Mouse (Mus musculus) embryonic stem cell, embryonic (primary cell): Measurements from ENCODE around the gene Emid1.

ENCODE experiments used
- CTCF ChIA-PET, 4 experiments: fragments of 300-600 bp in 2 of 4; fragments of 350-600 bp in 2 of 4; sonication (Branson Sonifier 250); formaldehyde crosslinking; loops; one replicate each; lab custom pipeline; 2022; ENCODE audit warnings: inconsistent platforms in 2 of 4; lab: Charles Lee
- POLR2A ChIA-PET, 4 experiments: fragments of 300-600 bp in 2 of 4; fragments of 350-600 bp in 2 of 4; sonication (Branson Sonifier 250); formaldehyde crosslinking; loops; one replicate each; lab custom pipeline; 2022; ENCODE audit warnings: antibody characterized with exemption in 4 of 4, inconsistent platforms in 1 of 4; lab: Charles Lee

Emid1 gene

DNA sequence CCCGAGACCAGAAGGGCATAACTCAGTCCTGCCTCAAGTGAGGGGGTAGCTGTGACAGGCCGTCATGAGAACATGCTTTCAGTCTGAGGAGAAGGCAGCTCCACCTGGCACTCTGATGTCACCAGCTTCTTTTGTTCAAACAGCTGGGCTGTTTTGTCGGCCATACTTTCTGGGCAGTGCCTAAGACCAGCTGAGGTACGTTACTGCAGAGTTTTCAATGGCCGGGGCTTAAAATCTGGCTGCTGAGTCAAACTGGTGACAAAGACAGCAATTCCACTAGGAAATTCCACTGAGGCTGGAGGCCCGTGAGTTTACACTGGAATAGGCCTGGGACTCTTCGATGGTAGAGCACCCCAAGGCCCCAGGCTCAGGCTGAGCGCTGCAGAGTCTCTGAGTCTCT is 24.6 kb upstream of the Emid1 start:
- POLR2A ChIA-PET: interaction anchor here in 1 of 4 experiments (1.3 to 1.6 kb wide), 2 partner anchors 10 to 77 kb away, joined by 4 read pairs; no protein-coding TSS in a partner anchor
- CTCF ChIA-PET: interaction anchor here in 2 of 4 experiments (1.3 to 1.4 kb wide), 2 partner anchors 16 to 62 kb away, joined by 3 to 4 read pairs; no protein-coding TSS in a partner anchor

DNA sequence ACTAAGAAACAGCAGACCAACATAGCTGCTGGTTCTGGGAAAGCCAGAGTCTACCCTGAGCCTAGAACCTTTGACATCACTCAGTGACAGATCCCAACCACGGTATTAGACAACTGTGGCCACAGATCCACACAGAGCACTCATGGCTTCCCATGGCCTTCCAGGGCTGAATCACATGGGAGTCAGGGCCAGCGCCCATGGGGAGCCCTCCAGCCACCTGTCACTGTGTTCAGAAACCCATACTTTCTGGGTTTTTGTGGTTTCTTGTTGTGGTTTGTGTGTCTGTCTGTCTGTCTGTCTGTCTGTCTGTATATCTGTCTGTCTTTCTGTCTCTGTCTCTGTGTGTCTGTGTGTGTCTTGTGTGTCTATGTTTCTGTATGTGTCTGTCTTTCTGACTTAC is 23.8 kb upstream of the Emid1 start:
- ChIA-PET CTCF (no interaction called here), POLR2A (interaction anchor here in 2 of 4 experiments (0.5 to 1.3 kb wide), 2 partner anchors 10 to 28 kb away, joined by 3 read pairs; no protein-coding TSS in a partner anchor)

DNA sequence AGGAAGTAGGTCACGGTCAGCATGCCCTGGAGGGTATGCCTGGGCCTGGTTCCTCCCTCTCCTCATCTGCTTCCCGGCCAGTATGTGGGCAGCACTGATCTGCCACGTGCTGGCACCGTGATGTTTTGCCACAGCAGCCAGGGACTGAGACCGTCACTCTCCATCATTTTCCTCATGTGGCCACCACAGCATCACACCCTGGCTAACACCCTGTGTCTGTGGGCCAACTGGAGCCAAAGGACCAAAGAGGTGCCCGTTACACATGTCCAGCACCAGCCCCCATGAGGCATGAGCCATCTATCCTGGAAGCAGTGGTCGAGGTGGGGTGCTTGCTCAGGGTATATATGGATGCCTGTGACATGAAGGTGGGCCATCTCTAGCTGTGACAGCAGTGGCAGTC is 23.1 kb upstream of the Emid1 start:
- ChIA-PET POLR2A (interaction anchor here in 1 of 4 experiments (1.1 to 1.3 kb wide), 2 partner anchors 9 to 76 kb away, joined by 3 read pairs; partner anchors contain the start of genes Ewsr1 and Rhbdd3), CTCF (interaction anchor here in 1 of 4 experiments (1.1 kb wide), 1 partner anchor 15 kb away, joined by 3 read pairs; no protein-coding TSS in a partner anchor)

DNA sequence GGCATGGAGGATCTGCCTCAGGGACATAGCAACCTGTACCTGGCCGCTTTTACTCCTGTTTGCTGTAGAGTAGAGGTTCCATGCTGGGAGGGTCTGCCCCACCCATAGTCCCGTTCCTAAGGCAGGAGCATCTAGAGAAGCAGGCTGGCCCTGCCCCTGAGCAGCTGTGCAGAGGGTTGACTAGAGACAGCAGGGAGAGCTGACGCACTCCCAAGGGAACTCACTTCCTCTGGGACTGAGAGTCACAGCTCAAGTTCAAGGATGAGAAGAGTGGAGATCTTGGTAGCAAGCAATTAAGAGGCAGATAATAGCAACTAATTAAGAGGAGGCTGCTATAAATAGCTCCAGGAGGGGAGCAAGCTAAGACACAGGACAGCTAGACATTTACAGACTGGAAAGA is 20.8 kb upstream of the Emid1 start:
- POLR2A ChIA-PET: interaction anchor here in 3 of 4 experiments (0.6 to 1.7 kb wide), 7 partner anchors 9 to 1282 kb away, joined by 3 to 6 read pairs (median 3); partner anchors contain the start of gene Ewsr1 (in 1 of the 3)
- CTCF ChIA-PET: interaction anchor here (0.6 to 3.1 kb wide), 15 partner anchors 9 to 329 kb away, joined by 3 to 24 read pairs (median 5); partner anchors contain the start of gene Emid1 (in 1 of the 4)

DNA sequence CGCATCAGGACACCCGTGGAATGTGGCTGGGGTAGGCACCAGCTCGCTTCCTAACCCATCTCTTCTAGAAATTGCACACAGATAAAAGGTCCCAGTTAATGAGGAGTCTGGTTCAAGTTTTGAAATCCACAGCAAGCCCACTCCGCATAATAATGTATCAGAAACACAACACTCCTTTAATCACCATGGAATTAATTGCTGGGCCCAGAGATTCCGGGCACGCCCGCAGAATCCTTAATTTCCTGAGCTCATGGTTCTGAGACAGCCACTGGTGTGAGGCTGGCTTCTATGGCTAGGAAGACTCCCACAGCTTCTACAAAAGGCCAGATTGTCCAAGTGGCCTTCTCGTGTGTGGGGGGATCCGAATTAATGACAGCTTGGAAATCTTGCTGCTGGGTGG is 15.3 kb upstream of the Emid1 start:
- POLR2A ChIA-PET: interaction anchor here in 3 of 4 experiments (0.9 to 2.5 kb wide), 7 partner anchors 9 to 69 kb away, joined by 3 to 12 read pairs (median 4); partner anchors contain the start of genes Ewsr1 (in 2 of the 3) and Rhbdd3 (in 2 of the 3)

DNA sequence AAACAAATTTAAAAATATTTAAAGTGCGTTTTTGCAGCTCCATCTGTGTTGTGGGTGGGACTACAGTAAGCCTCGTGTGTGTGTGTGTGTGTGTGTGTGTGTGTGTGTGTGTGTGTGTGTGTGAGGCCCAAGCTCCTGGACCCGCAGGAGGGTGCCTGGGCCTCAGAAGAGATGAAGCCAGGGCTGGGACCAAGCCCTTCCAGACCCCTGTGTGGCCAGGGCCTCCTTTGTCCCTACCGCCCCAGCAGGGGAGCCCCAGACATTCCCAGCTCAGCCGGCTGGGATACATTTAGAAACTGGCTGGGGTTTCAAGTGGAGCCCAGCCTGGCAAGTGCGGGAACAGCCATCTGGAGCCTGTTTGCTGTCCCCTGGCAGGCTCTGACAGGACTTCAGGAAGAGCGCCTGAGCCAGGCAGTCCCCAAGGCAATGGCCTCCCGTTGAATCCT is 13.4 kb upstream of the Emid1 start:
- CTCF ChIA-PET: interaction anchor here in 3 of 4 experiments (0.6 to 2.9 kb wide), 4 partner anchors 16 to 92 kb away, joined by 4 to 19 read pairs (median 4); no protein-coding TSS in a partner anchor
- POLR2A ChIA-PET: interaction anchor here in 3 of 4 experiments (0.7 to 2.5 kb wide), 6 partner anchors 10 to 1381 kb away, joined by 3 to 8 read pairs (median 3); partner anchors contain the start of genes Ccm2 (in 1 of the 3) and Emid1 (in 1 of the 3)

More for the DNA sequence above, 15.3 kb upstream of the Emid1 start:
- CTCF ChIA-PET: interaction anchor here (0.6 to 2.9 kb wide), 9 partner anchors 12 to 345 kb away, joined by 3 to 19 read pairs (median 7); no protein-coding TSS in a partner anchor

DNA sequence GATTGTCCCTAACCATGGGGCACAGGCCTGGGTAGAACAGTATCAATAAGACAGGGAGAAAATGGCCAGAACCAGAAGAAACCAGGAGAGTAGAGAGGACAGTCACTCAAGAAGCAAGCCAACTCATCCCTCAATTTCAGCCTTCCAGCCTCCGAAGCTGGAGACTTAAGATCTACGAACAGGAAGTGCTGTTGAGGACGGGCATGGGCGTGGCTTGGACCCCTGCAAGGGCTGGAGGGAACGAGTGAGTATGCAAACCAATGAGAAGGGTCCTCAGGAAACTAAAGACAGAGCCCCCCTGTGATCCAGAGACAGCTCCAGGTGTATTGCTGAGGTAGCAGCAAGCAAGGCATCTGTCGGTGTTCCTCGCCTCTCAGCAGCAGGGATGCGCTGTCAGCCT is 12.3 kb upstream of the Emid1 start:
- CTCF ChIA-PET: interaction anchor here in 2 of 4 experiments (1.0 to 2.3 kb wide), 6 partner anchors 9 to 93 kb away, joined by 3 to 12 read pairs (median 4); no protein-coding TSS in a partner anchor
- POLR2A ChIA-PET: interaction anchor here in 3 of 4 experiments (0.6 to 1.2 kb wide), 7 partner anchors 8 to 332 kb away, joined by 3 to 4 read pairs (median 3); partner anchors contain the start of gene Gas2l1 (in 1 of the 3)

DNA sequence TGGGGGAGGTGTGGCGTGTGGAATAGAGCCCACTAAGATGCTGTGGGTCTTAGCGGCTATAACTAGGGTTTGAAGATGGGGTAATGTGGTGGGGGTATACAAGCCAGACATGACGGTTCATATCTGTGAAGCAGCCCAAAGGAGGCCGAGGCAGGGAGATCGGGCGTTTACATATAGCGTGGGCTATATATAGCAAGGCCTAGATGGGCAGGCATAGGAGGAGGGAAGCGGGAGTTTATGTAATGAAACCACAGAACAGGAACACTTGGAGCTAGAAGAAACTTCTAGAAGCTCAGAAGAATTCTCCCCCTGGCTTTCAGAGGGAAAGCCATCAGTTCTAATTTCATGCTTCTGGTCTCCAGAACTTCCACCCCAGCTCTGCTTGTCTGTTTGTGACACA is 11.4 kb upstream of the Emid1 start:
- ChIA-PET POLR2A (interaction anchor here in 2 of 4 experiments (0.6 to 1.8 kb wide), 7 partner anchors 9 to 474 kb away, joined by 3 to 6 read pairs (median 3); partner anchors contain the start of gene Gas2l1 (in 1 of the 2)), CTCF (interaction anchor here in 3 of 4 experiments (0.5 to 2.3 kb wide), 6 partner anchors 10 to 49 kb away, joined by 3 to 12 read pairs (median 4); partner anchors contain the start of gene Emid1 (in 1 of the 3))

DNA sequence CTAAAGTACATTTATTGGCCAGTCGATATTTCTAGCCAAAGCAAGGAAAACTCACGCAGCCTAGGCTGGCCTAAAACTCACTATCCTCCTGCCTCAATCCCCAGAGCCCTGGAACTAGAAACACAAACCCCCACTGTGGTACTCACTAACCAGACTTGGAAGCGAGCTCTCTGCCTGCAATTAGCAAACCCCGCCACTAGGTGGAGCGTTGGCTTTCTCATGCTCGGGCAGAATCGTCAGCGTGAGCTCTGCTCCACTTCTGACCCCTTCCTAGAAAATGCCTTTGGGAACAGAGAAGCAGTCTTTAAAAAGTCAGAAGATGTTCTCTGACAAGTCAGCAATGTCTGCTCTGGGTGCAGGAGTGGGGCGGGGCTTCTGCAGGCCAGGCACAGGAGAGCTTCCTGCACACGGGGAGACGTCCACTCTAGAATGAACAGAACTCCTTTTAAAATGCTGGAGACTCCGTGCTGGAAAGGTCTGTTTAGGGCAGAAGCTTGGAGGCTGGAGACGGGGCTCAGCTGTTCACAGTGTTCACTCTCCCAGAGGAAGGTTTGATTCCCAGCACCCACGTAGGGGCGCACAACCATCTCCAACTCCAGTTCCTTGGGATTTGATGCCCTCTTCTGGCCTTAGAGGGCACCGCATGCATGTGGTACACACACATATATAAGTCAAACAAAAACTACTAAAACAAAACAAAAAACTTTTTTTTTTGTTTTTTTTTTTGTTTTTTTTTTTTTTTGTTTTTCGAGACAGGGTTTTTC is 8.8 kb upstream of the Emid1 start:
- POLR2A ChIA-PET: interaction anchor here in 3 of 4 experiments (0.6 to 1.8 kb wide), 17 partner anchors 9 to 361 kb away, joined by 3 to 13 read pairs (median 3); partner anchors contain the start of genes Emid1 (in 2 of the 3), Ewsr1 (in 2 of the 3) and Rhbdd3 (in 2 of the 3)
- CTCF ChIA-PET: interaction anchor here (0.5 to 2.0 kb wide), 78 partner anchors 9 to 1253 kb away, joined by 3 to 38 read pairs (median 4); partner anchors contain the start of genes Emid1 (in 3 of the 4), Ap1b1 (in 1 of the 4), Ewsr1 (in 1 of the 4) and Gas2l1 (in 1 of the 4)

DNA sequence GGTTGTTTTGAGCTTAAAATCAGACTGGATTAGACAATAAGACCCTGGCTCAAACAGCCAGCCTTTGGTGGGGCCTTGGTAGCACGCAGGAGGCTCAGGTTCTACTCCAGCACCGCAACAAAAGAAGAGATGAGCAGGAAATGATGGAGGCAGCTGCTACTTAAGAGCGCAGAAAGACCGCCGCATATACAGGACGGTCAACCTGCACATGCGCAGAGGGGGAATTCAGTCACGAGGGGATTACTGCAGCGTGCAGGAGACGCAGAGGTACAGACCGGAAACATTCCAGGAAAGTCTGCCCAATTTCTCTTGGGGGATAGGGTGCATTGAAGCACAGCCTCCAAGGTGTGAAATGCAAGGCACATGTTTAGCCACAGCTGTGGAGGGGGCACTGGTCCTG is 6.0 kb upstream of the Emid1 start:
- POLR2A ChIA-PET: interaction anchor here in 3 of 4 experiments (0.6 to 1.5 kb wide), 7 partner anchors 9 to 564 kb away, joined by 3 to 5 read pairs (median 4); partner anchors contain the start of genes Ewsr1 (in 1 of the 3), Mtmr3 (in 1 of the 3) and Rhbdd3 (in 1 of the 3)
- CTCF ChIA-PET: interaction anchor here in 3 of 4 experiments (0.5 to 2.2 kb wide), 10 partner anchors 21 to 210 kb away, joined by 3 to 15 read pairs (median 3); partner anchors contain the start of gene Nefh (in 1 of the 3)

DNA sequence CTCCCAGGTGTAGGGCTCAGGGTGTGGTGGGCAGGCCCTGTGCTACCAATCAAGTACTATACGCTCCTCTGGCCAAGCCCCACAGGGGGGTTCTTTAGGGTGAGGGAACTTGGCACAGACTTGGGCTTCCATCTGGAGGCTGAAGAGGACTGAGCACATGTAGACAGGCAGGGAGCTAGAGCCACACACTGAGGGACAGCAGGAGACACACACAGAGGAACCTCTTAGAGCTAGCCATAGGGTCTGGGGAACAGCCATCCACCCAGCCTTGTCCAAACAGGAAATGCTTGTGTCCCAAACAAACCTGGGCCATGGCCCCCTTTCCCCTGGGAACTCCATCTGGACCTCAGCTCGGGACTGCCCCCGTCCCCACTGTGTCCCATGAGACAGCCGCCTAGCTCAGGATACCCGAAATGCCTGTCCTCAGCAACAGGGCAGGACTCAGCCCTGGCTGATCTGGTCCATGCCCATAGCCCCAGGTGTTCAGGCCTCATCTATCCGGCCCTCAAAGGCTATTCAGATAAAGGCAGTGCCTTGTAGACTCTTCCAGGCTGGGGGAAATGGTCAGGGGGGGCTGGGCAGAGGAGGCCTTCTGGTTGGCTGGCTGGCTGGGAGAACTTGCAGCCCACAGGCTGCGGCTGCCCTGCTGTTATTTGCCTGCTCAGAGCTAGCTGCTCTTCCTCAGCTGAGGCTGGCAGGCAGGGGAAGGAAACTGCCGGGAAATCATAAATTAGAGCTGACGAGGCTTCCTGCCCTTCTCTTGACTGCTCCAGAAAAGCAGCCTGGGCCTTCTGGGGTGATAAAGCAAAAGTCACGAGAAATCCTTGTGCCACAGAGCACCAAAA is 3.1 kb upstream of the Emid1 start:
- ChIA-PET CTCF (interaction anchor here in 3 of 4 experiments (0.6 to 1.8 kb wide), 6 partner anchors 12 to 40 kb away, joined by 3 to 6 read pairs (median 4); no protein-coding TSS in a partner anchor), POLR2A (interaction anchor here in 2 of 4 experiments (0.6 to 1.3 kb wide), 10 partner anchors 9 to 106 kb away, joined by 3 to 5 read pairs (median 3); partner anchors contain the start of gene Kremen1 (in 1 of the 2))

DNA sequence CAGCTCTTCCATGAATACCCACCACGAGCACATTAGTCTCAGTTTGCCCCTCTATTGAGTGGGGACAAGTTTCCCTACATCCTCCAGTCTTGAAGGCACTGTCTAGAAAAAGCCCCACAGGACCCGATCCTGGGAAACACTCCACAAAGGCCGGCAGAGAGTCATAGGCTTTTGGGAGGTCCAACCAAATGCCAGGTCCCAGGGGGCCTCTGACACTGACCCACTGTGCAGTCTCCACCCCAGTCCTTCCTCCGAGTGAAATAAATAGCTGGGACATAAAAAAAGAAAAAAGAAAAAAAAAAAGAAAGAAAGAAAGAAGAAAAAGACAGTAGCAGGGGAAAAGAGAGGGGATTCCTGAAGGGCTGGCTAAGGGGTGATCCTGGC is 818 bp downstream of the Emid1 start:
- POLR2A ChIA-PET: interaction anchor here in 3 of 4 experiments (0.6 to 2.3 kb wide), 25 partner anchors 9 to 351 kb away, joined by 3 to 18 read pairs (median 5); partner anchors contain the start of genes Ewsr1 (in 3 of the 3) and Rhbdd3 (in 3 of the 3)

DNA sequence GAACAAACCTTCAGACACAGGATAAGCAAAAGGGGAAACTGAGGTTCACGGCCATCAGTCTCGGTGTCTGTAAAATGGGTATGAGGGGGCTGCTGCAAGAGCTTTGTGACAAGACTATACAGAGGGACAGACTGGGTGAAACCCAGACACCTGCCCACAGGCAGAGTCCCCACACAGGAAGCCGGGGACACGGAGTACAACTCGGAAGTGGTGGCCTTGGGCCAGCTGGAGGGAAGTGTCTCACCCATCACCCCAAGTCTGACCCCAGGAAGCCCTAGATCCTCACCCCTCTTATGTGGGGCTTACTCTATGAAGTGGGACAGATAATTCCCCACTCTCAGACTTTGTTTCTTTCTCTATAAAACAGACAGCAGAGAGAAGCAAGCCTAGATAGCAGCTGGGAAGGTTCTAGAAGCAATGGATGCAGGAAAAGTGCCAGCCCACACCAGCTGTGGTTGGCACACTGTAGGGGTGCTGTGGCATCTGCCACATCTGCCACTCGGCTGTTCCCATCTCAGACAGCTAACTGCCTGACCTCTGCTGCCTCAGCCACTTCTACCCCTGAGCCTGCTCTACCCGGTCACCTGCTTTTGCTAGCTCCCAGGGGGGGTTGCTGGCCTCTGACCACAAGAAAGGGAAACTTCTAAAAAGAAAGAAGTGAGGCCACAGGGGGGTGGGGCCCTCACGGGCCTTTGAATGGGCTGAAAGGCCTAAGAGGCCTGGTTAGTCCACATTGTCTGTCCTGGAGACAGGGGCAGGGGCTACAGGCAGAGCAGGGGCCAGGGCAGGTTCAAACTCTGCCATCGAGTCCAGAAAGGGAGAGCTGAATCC is 1.4 kb downstream of the Emid1 start:
- CTCF ChIA-PET: interaction anchor here (0.6 to 2.7 kb wide), 11 partner anchors 10 to 753 kb away, joined by 3 to 20 read pairs (median 4); no protein-coding TSS in a partner anchor
- POLR2A ChIA-PET: interaction anchor here in 3 of 4 experiments (0.6 to 2.3 kb wide), 20 partner anchors 8 to 430 kb away, joined by 3 to 18 read pairs (median 6); partner anchors contain the start of genes Ewsr1 (in 3 of the 3) and Rhbdd3 (in 3 of the 3)

More for the DNA sequence above, 818 bp downstream of the Emid1 start:
- CTCF ChIA-PET: interaction anchor here (0.6 to 2.7 kb wide), 12 partner anchors 9 to 753 kb away, joined by 3 to 20 read pairs (median 4); no protein-coding TSS in a partner anchor

DNA sequence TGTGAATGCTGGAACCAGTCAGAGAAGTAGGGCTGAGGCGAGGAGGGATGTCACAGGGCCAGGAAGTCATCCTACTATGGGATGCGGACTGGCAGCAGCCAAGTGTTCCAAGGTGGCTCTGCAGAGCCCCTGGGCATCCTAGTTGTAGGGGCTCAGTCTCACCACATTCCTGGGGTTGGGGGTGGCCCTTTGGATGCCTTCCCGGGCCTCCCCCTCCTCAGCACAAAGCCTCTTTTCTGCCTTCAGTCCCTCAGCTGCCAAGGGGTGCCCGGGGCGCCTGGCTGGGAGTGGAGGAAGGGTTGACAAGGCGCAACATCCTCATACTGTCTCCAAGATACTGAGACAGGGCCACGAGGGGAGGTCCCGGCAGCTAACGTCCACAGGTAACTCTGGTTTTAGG is 2.1 kb downstream of the Emid1 start:
- POLR2A ChIA-PET: interaction anchor here in 2 of 4 experiments (1.2 to 2.1 kb wide), 3 partner anchors 10 to 50 kb away, joined by 3 to 8 read pairs (median 5); partner anchors contain the start of genes Ewsr1 (in 1 of the 2) and Rhbdd3 (in 1 of the 2)
- CTCF ChIA-PET: interaction anchor here in 2 of 4 experiments (1.3 to 2.7 kb wide), 3 partner anchors 11 to 35 kb away, joined by 4 to 20 read pairs (median 9); no protein-coding TSS in a partner anchor

DNA sequence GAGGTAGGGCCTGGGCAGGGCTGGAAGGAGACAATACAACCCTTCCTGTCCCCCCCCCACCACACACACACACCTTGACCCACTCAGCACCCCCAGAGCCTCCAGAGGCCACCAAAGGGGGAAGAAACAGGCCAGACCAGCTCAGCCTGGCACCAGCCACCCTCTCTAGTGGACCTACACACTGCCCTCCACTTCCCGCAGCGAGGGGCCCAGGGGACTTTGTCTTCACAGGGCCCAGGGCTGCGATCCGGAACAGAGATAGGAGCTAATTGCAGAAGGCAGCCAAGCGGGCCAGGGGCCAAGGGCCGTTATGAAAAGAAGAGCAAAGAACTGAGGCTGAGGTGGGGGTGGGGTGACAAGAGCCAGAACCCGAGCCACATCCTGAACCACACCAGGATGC is 2.8 kb downstream of the Emid1 start:
- ChIA-PET POLR2A (interaction anchor here in 2 of 4 experiments (0.6 to 2.1 kb wide), 8 partner anchors 9 to 708 kb away, joined by 3 to 8 read pairs (median 4); partner anchors contain the start of genes Ewsr1 (in 1 of the 2) and Rhbdd3 (in 1 of the 2)), CTCF (interaction anchor here in 2 of 4 experiments (0.9 to 1.6 kb wide), 2 partner anchors 11 to 12 kb away, joined by 3 to 9 read pairs; no protein-coding TSS in a partner anchor)
